29 mouse cellular contexts compared by ENCODE assay signal in the genomic region with DNA sequence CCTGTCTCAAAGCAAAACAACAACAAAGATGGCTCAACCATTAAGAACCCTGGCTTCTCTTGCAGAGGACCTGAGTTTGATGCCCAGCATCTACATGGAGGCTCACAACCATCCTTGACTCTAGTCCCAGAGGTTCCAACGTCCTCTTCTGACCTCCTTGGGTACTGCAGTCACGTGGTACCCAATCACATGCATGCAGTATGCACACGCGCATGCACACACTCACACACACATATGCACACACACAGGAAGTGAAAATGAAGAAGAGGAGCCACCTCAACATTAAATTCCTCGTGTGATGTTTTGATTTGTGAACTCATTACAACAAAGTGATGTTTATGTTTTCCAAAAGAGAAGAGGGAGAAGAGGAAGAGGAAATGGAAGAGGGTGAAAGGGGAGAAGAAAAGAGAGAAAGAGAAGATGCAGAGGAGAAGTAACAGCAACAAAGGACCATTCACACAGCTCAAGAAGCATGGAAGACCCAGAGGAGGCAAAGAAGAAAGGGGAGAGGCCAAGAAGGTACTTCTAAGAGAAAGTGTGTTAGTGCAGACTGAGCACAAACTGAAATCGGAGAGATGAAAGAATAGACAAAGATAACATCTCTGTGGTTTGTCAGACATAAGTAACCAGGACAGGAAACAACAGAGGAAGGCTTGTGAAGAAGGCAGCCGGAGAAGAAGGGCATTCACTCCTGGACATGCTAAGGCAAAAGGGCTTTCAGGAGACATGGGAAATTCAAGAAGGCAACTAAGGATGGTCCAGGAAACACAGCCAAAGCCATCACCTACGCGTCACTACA. TPM values are rescaled to one million over a fixed set of nuclear protein-coding genes. Genes with fewer than 3 reads are reported as not detected.
DNase-seq lines count a peak whose midpoint lies in the region; ATAC-seq and TF ChIP-seq lines count a peak whose summit lies in the region.
"Had no signal": no experiment of that assay in that cellular context is flagged by ENCODE, and none has a peak within 500 bp of the region (broad histone marks: within the 10 kb centered on the region; RNA-seq: fewer than 3 reads in every experiment).

No protein-coding gene starts in this region.

- no peaks in the 10 kb centered on the region for H3K36me3 ChIP-seq in spleen, adult 2 months (ENCODE audit: control insufficient read depth, insufficient read depth, low read length)
- H3K36me3 ChIP-seq in hindbrain, postnatal 0 days (ENCODE audit: insufficient read depth, low read length), result no peaks in the 10 kb centered on the region; the same call in 1 of the 2 replicates
- H3K36me3 ChIP-seq: hindbrain, embryonic 10.5 days; limb, embryonic 15.5 days had no signal

- no peak for TF ChIP-seq POLR2A in spleen, adult 2 months (IDR thresholded peaks at IDR 0.05; ENCODE audit: low read depth, low read length)

- no peaks in the 10 kb centered on the region for H3K9me3 ChIP-seq in hindbrain, postnatal 0 days (ENCODE audit: low read length)
- H3K9me3 ChIP-seq: forebrain, embryonic 13.5 days; hindbrain, embryonic 10.5 days; limb, embryonic 15.5 days; midbrain, embryonic 15.5 days had no signal

- 0 out of 2 replicates have a peak, but pooled peaks have one; percentile 18 for ATAC-seq in neutrophil, adult 5-6 weeks (ENCODE audit: extremely low read depth, insufficient number of reproducible peaks, low FRiP score, poor library complexity, severe bottlenecking)
- no peak for ATAC-seq in hindbrain, postnatal 0 days
- ATAC-seq: forebrain, embryonic 13.5 days; midbrain, embryonic 15.5 days; Patski had no signal

- H3K4me1 ChIP-seq in spleen, adult 2 months (ENCODE audit: control insufficient read depth, insufficient read depth, insufficient read length), result peaks cover 3% of the 10 kb centered on the region; the same call in 1 of the 2 replicates
- no peaks in the 10 kb centered on the region for H3K4me1 ChIP-seq in hindbrain, postnatal 0 days (ENCODE audit: insufficient read depth, low read length)
- H3K4me1 ChIP-seq: forebrain, embryonic 13.5 days; hindbrain, embryonic 10.5 days; limb, embryonic 15.5 days; midbrain, embryonic 15.5 days had no signal

- TF ChIP-seq CTCF in spleen, adult 2 months (IDR thresholded peaks at IDR 0.05; ENCODE audit: extremely low read depth, insufficient read depth, insufficient read length, insufficient replicate concordance), result no peak
- TF ChIP-seq CTCF in hindbrain, postnatal 0 days (IDR thresholded peaks at IDR 0.05; ENCODE audit: low read depth), result no peak

- WGBS in spleen, adult 2 months, result 37% methylated on average over 9 of the region's 9 CpGs
- WGBS in hindbrain, postnatal 0 days, result 79% methylated on average over 9 of the region's 9 CpGs

- peak overlapping the region; percentile 42 for H3K27ac ChIP-seq in spleen, adult 2 months (ENCODE audit: insufficient read depth, low read length)
- no peak overlapping the region for H3K27ac ChIP-seq in hindbrain, postnatal 0 days
- H3K27ac ChIP-seq: forebrain, embryonic 13.5 days; hindbrain, embryonic 10.5 days; limb, embryonic 15.5 days; liver, embryonic 14.5 days; midbrain, embryonic 15.5 days had no signal

- H3K9ac ChIP-seq in hindbrain, postnatal 0 days (replicated peaks; ENCODE audit: low read length), result no peak overlapping the region
- H3K9ac ChIP-seq: forebrain, embryonic 13.5 days; limb, embryonic 15.5 days; liver, embryonic 14.5 days; lung, embryonic 14.5 days; midbrain, embryonic 15.5 days had no signal

- H3K4me3 ChIP-seq in spleen, adult 2 months (ENCODE audit: extremely low read depth, insufficient read depth, insufficient read length), result no peak overlapping the region
- H3K4me3 ChIP-seq in hindbrain, postnatal 0 days (ENCODE audit: low read length), result no peak overlapping the region
- H3K4me3 ChIP-seq: forebrain, embryonic 13.5 days; hindbrain, embryonic 10.5 days; limb, embryonic 15.5 days; midbrain, embryonic 15.5 days; myocyte had no signal

- no peaks in the 10 kb centered on the region for H3K27me3 ChIP-seq in spleen, adult 2 months (ENCODE audit: control insufficient read depth, insufficient read depth, low read length)
- H3K27me3 ChIP-seq in hindbrain, postnatal 0 days (ENCODE audit: insufficient read depth, low read length), result no peaks in the 10 kb centered on the region
- H3K27me3 ChIP-seq: forebrain, embryonic 13.5 days; limb, embryonic 15.5 days; midbrain, embryonic 15.5 days; Patski had no signal

- no peak for DNase-seq in spleen, adult 2 months (ENCODE audit: low read depth in 1 of 2, low spot score in 2 of 2)
- no peak for DNase-seq in spleen, postnatal 4 days (ENCODE audit: low spot score in 2 of 2)
- peak; percentile 67 for DNase-seq in T-cell, adult 2 months (ENCODE audit: low spot score)
- DNase-seq in MN1 (ENCODE audit: low spot score), result no peak
- no peak for DNase-seq in hindbrain, postnatal 0 days (ENCODE audit: low spot score)
- DNase-seq in adrenal gland, postnatal 4 days (ENCODE audit: low spot score in 2 of 2), result no peak
- no peak for DNase-seq in right cerebral cortex, postnatal 4 days
- DNase-seq: adrenal gland, adult 8-10 months; cerebellum, adult 18-20 months; cerebellum, postnatal 25 days; embryo, embryonic 11 days; kidney, adult 18-20 months; layer of hippocampus, adult 9-11 months; left cerebral cortex, postnatal 4 days; lung, embryonic 14.5 days; lung, postnatal 36 days had no signal

- no peak overlapping the region for H3K4me2 ChIP-seq in hindbrain, postnatal 0 days (ENCODE audit: low read depth, low read length)
- H3K4me2 ChIP-seq: forebrain, embryonic 13.5 days; heart, embryonic 11.5 days; limb, embryonic 15.5 days; lung, embryonic 14.5 days; midbrain, embryonic 15.5 days had no signal

RNA-seq across cellular contexts. Expression of gene Sema4f, which starts 17.9 kb away (rescaled TPM):
- 3.2 TPM in 2 replicates for polyA plus RNA-seq in spleen, adult 2 months (2012; rRNA removed)
- 0.58 and 1.5 TPM in 2 replicates for total RNA-seq in neutrophil, adult 5-6 weeks (2017)
- total RNA-seq in hindbrain, postnatal 0 days (2014; rRNA removed), result 19.2 and 21.6 TPM in 2 replicates
- polyA plus RNA-seq in hindbrain, postnatal 0 days (2015; fragmentation: Nextera tagmentation; extraction: Ambion mirVana), result 18.1 and 19.4 TPM in 2 replicates
- total RNA-seq in adrenal gland, postnatal 4 days (2021), result 1 to 10 TPM; 2.0 to 3.5 TPM
- total RNA-seq: megakaryocyte-erythroid progenitor cell, adult 5-6 weeks had no signal
- polyA plus RNA-seq: heart, postnatal 0 days had no signal

RNA-seq across cellular contexts. Expression of gene M1ap, which starts 25.1 kb away (rescaled TPM):
- 2.6 and 2.8 TPM in 2 replicates for polyA plus RNA-seq in spleen, adult 2 months (2012; rRNA removed)
- 1.1 and 2.1 TPM in 2 replicates for total RNA-seq in neutrophil, adult 5-6 weeks (2017)
- 0.16 TPM in 1 of 2 replicates, not detected in the other for total RNA-seq in hindbrain, postnatal 0 days (2014; rRNA removed)
- polyA plus RNA-seq in hindbrain, postnatal 0 days (2015; fragmentation: Nextera tagmentation; extraction: Ambion mirVana), result 0.24 and 0.38 TPM in 2 replicates
- under 1 TPM in 1 of 2 experiments, not detected in 1; 0.14 TPM for total RNA-seq in adrenal gland, postnatal 4 days (2021)
- total RNA-seq: adrenal gland, adult 8-10 months; gastrocnemius, adult 18-20 months had no signal
- polyA plus RNA-seq: forebrain, embryonic 13.5 days; neural tube, embryonic 14.5 days; Patski had no signal
